ENCODE assay signal across 23 mouse cellular contexts in the genomic region with DNA sequence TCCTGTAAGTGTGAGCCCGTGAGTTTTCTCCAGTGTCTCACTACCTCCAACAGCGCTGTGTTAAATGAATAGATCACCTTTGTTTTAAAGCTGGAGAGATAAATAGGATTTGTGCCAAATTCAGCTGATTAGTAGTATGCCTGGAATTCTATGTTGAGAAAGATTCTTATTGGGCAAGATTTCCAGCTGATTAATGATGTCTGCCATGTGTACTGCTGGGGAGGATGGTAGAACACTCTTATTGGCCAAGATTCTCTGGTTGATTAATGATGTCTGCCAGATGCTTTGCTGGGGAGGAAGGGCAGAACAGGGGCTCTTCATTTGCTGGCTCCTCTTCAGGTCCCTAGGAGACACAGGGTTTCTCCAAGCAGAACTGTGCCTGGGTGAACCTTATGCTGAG.
A peak's percentile ranks its signal among the peaks of the same experiment; 100 is the strongest.
DNase-seq lines count a peak whose midpoint lies in the region; ATAC-seq and TF ChIP-seq lines count a peak whose summit lies in the region.
"Had no signal": no experiment of that assay in that cellular context is flagged by ENCODE, and none has a peak within 500 bp of the region (broad histone marks: within the 10 kb centered on the region; RNA-seq: fewer than 3 reads in every experiment).

No protein-coding gene starts in this region.

- no peak overlapping the region for H3K9ac ChIP-seq in hindbrain, embryonic 11.5 days (ENCODE audit: low read depth, low read length)
- no peak overlapping the region for H3K9ac ChIP-seq in CH12.LX (ENCODE audit: insufficient read depth, low read depth)
- H3K9ac ChIP-seq: embryonic facial prominence, embryonic 15.5 days; forebrain, postnatal 0 days; hindbrain, embryonic 15.5 days; limb, embryonic 12.5 days; liver, embryonic 13.5 days had no signal

- H3K79me2 ChIP-seq in CH12.LX (replicated peaks; ENCODE audit: control insufficient read depth, extremely low read depth, insufficient read depth, poor library complexity, severe bottlenecking): no peaks in the 10 kb centered on the region

- H3K27me3 ChIP-seq in hindbrain, embryonic 10.5 days (ENCODE audit: insufficient read depth, poor library complexity, severe bottlenecking): peaks cover 12% of the 10 kb centered on the region
- H3K27me3 ChIP-seq in hindbrain, embryonic 11.5 days (ENCODE audit: control insufficient read depth, insufficient read depth, low read length): no peaks in the 10 kb centered on the region
- no peaks in the 10 kb centered on the region for H3K27me3 ChIP-seq in CH12.LX (replicated peaks)
- H3K27me3 ChIP-seq: hindbrain, embryonic 15.5 days; liver, embryonic 13.5 days had no signal

- peak overlapping the region; percentile 80; the same call in 1 of the 2 replicates for H3K27ac ChIP-seq in hindbrain, embryonic 10.5 days
- H3K27ac ChIP-seq in hindbrain, embryonic 11.5 days (ENCODE audit: low read depth, low read length): no peak overlapping the region
- H3K27ac ChIP-seq in CH12.LX (ENCODE audit: insufficient read depth, low read depth): no peak overlapping the region
- H3K27ac ChIP-seq in brown adipose tissue, adult 24 weeks (replicated peaks; ENCODE audit: low read depth, low read length): peak overlapping the region; percentile 56; the same call in 1 of the 2 replicates
- H3K27ac ChIP-seq: embryonic facial prominence, embryonic 15.5 days; forebrain, embryonic 10.5 days; heart, embryonic 10.5 days; limb, embryonic 12.5 days; liver, embryonic 13.5 days; midbrain, embryonic 10.5 days had no signal

- TF ChIP-seq RAD21 in CH12.LX (IDR thresholded peaks at IDR 0.05; ENCODE audit: low read depth, low read length): no peak

- no peak for TF ChIP-seq CTCF in CH12.LX (conservative IDR thresholded peaks at IDR 0.05 in 1 of 2, IDR thresholded peaks at IDR 0.05 in 1 of 2; ENCODE audit: low read depth in 2 of 2, low read length in 2 of 2)

- no peaks in the 10 kb centered on the region for H3K9me3 ChIP-seq in hindbrain, embryonic 10.5 days
- H3K9me3 ChIP-seq in hindbrain, embryonic 11.5 days (ENCODE audit: control insufficient read depth, low read length): no peaks in the 10 kb centered on the region
- H3K9me3 ChIP-seq in CH12.LX (replicated peaks; ENCODE audit: low read length): no peaks in the 10 kb centered on the region
- H3K9me3 ChIP-seq: embryonic facial prominence, embryonic 15.5 days; forebrain, embryonic 10.5 days; heart, embryonic 10.5 days; hindbrain, embryonic 15.5 days; limb, embryonic 12.5 days; liver, embryonic 13.5 days; midbrain, embryonic 10.5 days had no signal

- WGBS in hindbrain, embryonic 10.5 days: 94% methylated on average over 2 of the region's 2 CpGs
- 77% methylated on average over 2 of the region's 2 CpGs for WGBS in hindbrain, embryonic 11.5 days

- H3K4me2 ChIP-seq in hindbrain, embryonic 11.5 days (replicated peaks; ENCODE audit: low read depth, low read length): no peak overlapping the region
- peak overlapping the region; percentile 55; the same call in 1 of the 2 replicates for H3K4me2 ChIP-seq in CH12.LX (ENCODE audit: insufficient read depth, low read depth, poor library complexity, severe bottlenecking)
- H3K4me2 ChIP-seq: embryonic facial prominence, embryonic 15.5 days; hindbrain, embryonic 15.5 days; limb, embryonic 12.5 days; liver, embryonic 13.5 days had no signal

- H3K36me3 ChIP-seq in hindbrain, embryonic 10.5 days: no peaks in the 10 kb centered on the region
- H3K36me3 ChIP-seq in hindbrain, embryonic 11.5 days (ENCODE audit: control insufficient read depth, insufficient read depth, low read length): no peaks in the 10 kb centered on the region
- H3K36me3 ChIP-seq in CH12.LX (replicated peaks in 1 of 2; ENCODE audit: control insufficient read depth in 1 of 2, insufficient read depth in 1 of 2, low read length in 1 of 2): no peaks in the 10 kb centered on the region
- H3K36me3 ChIP-seq: embryonic facial prominence, embryonic 15.5 days; forebrain, embryonic 10.5 days; heart, embryonic 10.5 days; hindbrain, embryonic 15.5 days; limb, embryonic 12.5 days; liver, embryonic 13.5 days; midbrain, embryonic 10.5 days had no signal

- in situ Hi-C loops in CH12.LX (cut with MboI; ENCODE audit: low pct_ligation_motif_present, low pct_unique_long_range_greater_than_20kb, low sequenced_read_pairs): no loop called here

- no peak for TF ChIP-seq POLR2A in CH12.LX (IDR thresholded peaks at IDR 0.05; ENCODE audit: low read depth, low read length)

- ATAC-seq in hindbrain, embryonic 11.5 days (ENCODE audit: low FRiP score): no peak
- ATAC-seq: forebrain, postnatal 0 days had no signal

- no peak overlapping the region for H3K4me3 ChIP-seq in hindbrain, embryonic 10.5 days
- H3K4me3 ChIP-seq in hindbrain, embryonic 11.5 days (ENCODE audit: low read depth, low read length): no peak overlapping the region
- no peak overlapping the region for H3K4me3 ChIP-seq in CH12.LX (replicated peaks in 1 of 3; ENCODE audit: low read depth in 2 of 3, low read length in 2 of 3, poor library complexity in 1 of 3)
- H3K4me3 ChIP-seq in brown adipose tissue, adult 24 weeks (ENCODE audit: insufficient read depth, low read depth, low read length): no peak overlapping the region
- H3K4me3 ChIP-seq: embryonic facial prominence, embryonic 15.5 days; forebrain, embryonic 10.5 days; heart, embryonic 10.5 days; hindbrain, embryonic 15.5 days; limb, embryonic 12.5 days; liver, embryonic 13.5 days; midbrain, embryonic 10.5 days had no signal

- TF ChIP-seq EP300 in CH12.LX (IDR thresholded peaks at IDR 0.05; ENCODE audit: low read length): no peak

- no peak for DNase-seq in hindbrain, embryonic 10.5 days (ENCODE audit: low spot score)
- DNase-seq in hindbrain, embryonic 11.5 days (ENCODE audit: low spot score): no peak
- no peak for DNase-seq in CH12.LX (ENCODE audit: extremely low read depth)
- DNase-seq in lung, postnatal 25 days (ENCODE audit: low spot score): peak; percentile 24
- DNase-seq in thymus, postnatal 0 days (ENCODE audit: low spot score): no peak
- DNase-seq in yolk sac, embryonic 10.5 days (ENCODE audit: low spot score): no peak
- DNase-seq in urinary bladder, postnatal 14 days (ENCODE audit: low spot score): no peak
- DNase-seq: adrenal gland, postnatal 14 days; cerebellum, adult 18-20 months; cerebellum, postnatal 36 days; forebrain, postnatal 0 days; kidney, adult 8-10 months; kidney, postnatal 25 days; liver, embryonic 13.5 days; right cerebral cortex, postnatal 14 days; thymus, postnatal 36 days had no signal

- dilution Hi-C loops in CH12.LX (cut with MboI; ENCODE audit: extremely low pct_ligation_motif_present, extremely low pct_unique_long_range_greater_than_20kb, low sequenced_read_pairs): no loop called here

- peaks cover 41% of the 10 kb centered on the region for H3K4me1 ChIP-seq in hindbrain, embryonic 10.5 days (replicated peaks)
- peaks cover 17% of the 10 kb centered on the region for H3K4me1 ChIP-seq in hindbrain, embryonic 11.5 days (replicated peaks; ENCODE audit: control insufficient read depth, insufficient read depth, low read length)
- H3K4me1 ChIP-seq in CH12.LX (ENCODE audit: control insufficient read depth in 1 of 2, insufficient read depth in 2 of 2): peaks cover 2 to 5% of the 10 kb centered on the region in 2 experiments; a peak in 2 of 4 replicates
- H3K4me1 ChIP-seq in brown adipose tissue, adult 24 weeks (ENCODE audit: control insufficient read depth, insufficient read depth, insufficient read length, low read length): peaks cover 18% of the 10 kb centered on the region; the same call in 1 of the 2 replicates
- H3K4me1 ChIP-seq: liver, embryonic 13.5 days had no signal

TF ChIP-seq in CH12.LX, 34 proteins besides CTCF, POLR2A, EP300 and RAD21:
- TF ChIP-seq MEF2A (IDR thresholded peaks at IDR 0.05; ENCODE audit: borderline replicate concordance, low read depth, low read length): no peak
- no peak for TF ChIP-seq GABPA (IDR thresholded peaks at IDR 0.05; ENCODE audit: insufficient replicate concordance, low read depth, low read length)
- TF ChIP-seq UBTF (IDR thresholded peaks at IDR 0.05; ENCODE audit: low read depth, low read length): no peak
- no peak for TF ChIP-seq RCOR1 (conservative IDR thresholded peaks at IDR 0.05; ENCODE audit: low read depth, low read length)
TF ChIP-seq in CH12.LX: peak in this region for 0.

Comparison
In these comparisons a context has a peak if more than half of its experiments do, and no peak if none do; other contexts are left out.
1. H3K27ac ChIP-seq: peak in hindbrain, embryonic 10.5 days (single experiment) and brown adipose tissue, adult 24 weeks (single experiment); none in hindbrain, embryonic 11.5 days (single experiment) and CH12.LX (single experiment).